Mouse (Mus musculus): Measurements from ENCODE around the gene Zdhhc9. TPM values are rescaled to one million over a fixed set of nuclear protein-coding genes. Genes with fewer than 3 reads are reported as not detected.

Gene Zdhhc9
- polyA plus RNA-seq, 1 experiment, result 16.6 TPM

DNA sequence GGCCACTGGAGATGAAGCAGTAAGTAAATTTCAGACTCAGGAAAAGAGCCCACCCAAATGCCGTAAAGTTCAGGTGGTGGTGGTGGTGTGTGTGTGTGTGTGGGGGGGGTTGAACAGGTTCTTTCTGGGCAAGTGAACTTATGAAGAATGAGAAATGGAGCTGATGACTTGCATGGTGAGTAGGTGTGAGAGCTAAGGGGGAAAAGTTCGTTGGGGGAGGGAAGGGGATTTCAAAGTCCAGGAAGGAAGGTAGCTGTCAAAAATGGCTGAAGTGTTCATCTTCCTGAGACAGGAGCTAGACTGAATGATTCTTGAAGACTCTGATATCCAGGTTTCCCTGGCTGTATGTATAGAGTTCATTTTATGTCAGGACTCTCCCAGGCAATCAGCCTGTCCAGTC, 61.5 kb downstream of the Zdhhc9 start:
- Histone ChIP-seq H3K79me2 (ENCODE audit: control insufficient read depth, insufficient read depth) (no peaks in the 10 kb centered on the region), H3K36me3 (ENCODE audit: control insufficient read depth, insufficient read depth) (no peaks in the 10 kb centered on the region), H3K27me3 (ENCODE audit: control insufficient read depth, insufficient read depth, insufficient read length) (no peaks in the 10 kb centered on the region), H3ac (ENCODE audit: control insufficient read depth, insufficient read length) (no peak overlapping the region), H3K4me3 (no peak overlapping the region), H3K4me2 (ENCODE audit: low read depth) (no peak overlapping the region)
- no peak for TF ChIP-seq E2F4 (IDR thresholded peaks at IDR 0.05; ENCODE audit: insufficient read depth)
- no peak for TF ChIP-seq MAX (IDR thresholded peaks at IDR 0.05; ENCODE audit: low read depth)
- TF ChIP-seq TCF12 (IDR thresholded peaks at IDR 0.05; ENCODE audit: insufficient read depth, poor library complexity, severe bottlenecking), result no peak
- TF ChIP-seq MYOD1 (IDR thresholded peaks at IDR 0.05; ENCODE audit: control insufficient read depth in 1 of 3, insufficient read length in 2 of 3, low read depth in 2 of 3), result no peak
- no peak for TF ChIP-seq MYOG (IDR thresholded peaks at IDR 0.05; ENCODE audit: control insufficient read depth in 1 of 3, insufficient read depth in 1 of 3, insufficient read length in 2 of 3, low read depth in 2 of 3)
- TF ChIP-seq TCF3 (IDR thresholded peaks at IDR 0.05; ENCODE audit: insufficient read length, low read depth), result no peak
- no peak for TF ChIP-seq SRF (IDR thresholded peaks at IDR 0.05; ENCODE audit: control insufficient read depth, insufficient read length, low read depth)
- TF ChIP-seq POLR2A (IDR thresholded peaks at IDR 0.05; ENCODE audit: insufficient read length, low read depth), result no peak
- TF ChIP-seq POLR2AphosphoS2 (IDR thresholded peaks at IDR 0.05; ENCODE audit: insufficient read length, low read depth), result no peak
- no peak for TF ChIP-seq CEBPB (IDR thresholded peaks at IDR 0.05; ENCODE audit: insufficient read depth, poor library complexity, severe bottlenecking)
- TF ChIP-seq USF1 (IDR thresholded peaks at IDR 0.05; ENCODE audit: low read depth), result no peak
- no peak for TF ChIP-seq REST (IDR thresholded peaks at IDR 0.05; ENCODE audit: insufficient read depth, insufficient read length)

DNA sequence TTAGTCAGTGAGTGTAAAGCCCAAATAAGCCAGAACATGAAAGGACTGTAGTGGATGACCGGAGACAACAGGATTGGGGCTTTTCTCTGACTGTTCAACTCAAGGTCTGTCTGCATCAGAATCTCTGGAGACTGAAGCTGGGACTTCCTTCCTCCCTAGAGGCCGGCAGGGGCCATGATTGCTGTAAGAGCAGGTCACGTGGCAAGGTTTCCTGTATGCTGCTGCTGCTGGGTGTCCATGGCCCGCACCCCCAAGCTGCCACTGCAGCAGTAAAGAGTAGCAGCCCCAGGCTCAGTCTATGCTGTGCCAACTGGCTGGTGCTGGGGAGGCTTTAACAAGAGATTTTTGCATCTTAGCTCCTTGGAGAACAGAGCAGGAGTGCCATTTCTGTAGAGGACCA, 62.4 kb downstream of the Zdhhc9 start, which contains the start of gene Sash3:
TSS of gene Sash3 (plus strand) at position 175 of the 400 bp plus-strand sequence.
- no peak within 1 kb of the TSS for H3K4me3 ChIP-seq
- H3K27me3 ChIP-seq (ENCODE audit: control insufficient read depth, insufficient read depth, insufficient read length), result no peaks in the 10 kb centered on the region
- TF ChIP-seq E2F4 (IDR thresholded peaks at IDR 0.05; ENCODE audit: insufficient read depth) (no peak), TCF3 (IDR thresholded peaks at IDR 0.05; ENCODE audit: insufficient read length, low read depth) (no peak), SRF (IDR thresholded peaks at IDR 0.05; ENCODE audit: control insufficient read depth, insufficient read length, low read depth) (no peak), MAX (IDR thresholded peaks at IDR 0.05; ENCODE audit: low read depth) (no peak), USF1 (IDR thresholded peaks at IDR 0.05; ENCODE audit: low read depth) (no peak), REST (IDR thresholded peaks at IDR 0.05; ENCODE audit: insufficient read depth, insufficient read length) (no peak), TCF12 (IDR thresholded peaks at IDR 0.05; ENCODE audit: insufficient read depth, poor library complexity, severe bottlenecking) (no peak), CEBPB (IDR thresholded peaks at IDR 0.05; ENCODE audit: insufficient read depth, poor library complexity, severe bottlenecking) (no peak), MYOG (IDR thresholded peaks at IDR 0.05; ENCODE audit: control insufficient read depth in 1 of 3, insufficient read depth in 1 of 3, insufficient read length in 2 of 3, low read depth in 2 of 3) (no peak)
- no peak within 1 kb of the TSS for H3K4me2 ChIP-seq (ENCODE audit: low read depth)
- H3K36me3 ChIP-seq (ENCODE audit: control insufficient read depth, insufficient read depth), result no peaks in the 10 kb centered on the region
- H3ac ChIP-seq (ENCODE audit: control insufficient read depth, insufficient read length), result no peak within 1 kb of the TSS
- no peaks in the 10 kb centered on the region for H3K79me2 ChIP-seq (ENCODE audit: control insufficient read depth, insufficient read depth)

DNA sequence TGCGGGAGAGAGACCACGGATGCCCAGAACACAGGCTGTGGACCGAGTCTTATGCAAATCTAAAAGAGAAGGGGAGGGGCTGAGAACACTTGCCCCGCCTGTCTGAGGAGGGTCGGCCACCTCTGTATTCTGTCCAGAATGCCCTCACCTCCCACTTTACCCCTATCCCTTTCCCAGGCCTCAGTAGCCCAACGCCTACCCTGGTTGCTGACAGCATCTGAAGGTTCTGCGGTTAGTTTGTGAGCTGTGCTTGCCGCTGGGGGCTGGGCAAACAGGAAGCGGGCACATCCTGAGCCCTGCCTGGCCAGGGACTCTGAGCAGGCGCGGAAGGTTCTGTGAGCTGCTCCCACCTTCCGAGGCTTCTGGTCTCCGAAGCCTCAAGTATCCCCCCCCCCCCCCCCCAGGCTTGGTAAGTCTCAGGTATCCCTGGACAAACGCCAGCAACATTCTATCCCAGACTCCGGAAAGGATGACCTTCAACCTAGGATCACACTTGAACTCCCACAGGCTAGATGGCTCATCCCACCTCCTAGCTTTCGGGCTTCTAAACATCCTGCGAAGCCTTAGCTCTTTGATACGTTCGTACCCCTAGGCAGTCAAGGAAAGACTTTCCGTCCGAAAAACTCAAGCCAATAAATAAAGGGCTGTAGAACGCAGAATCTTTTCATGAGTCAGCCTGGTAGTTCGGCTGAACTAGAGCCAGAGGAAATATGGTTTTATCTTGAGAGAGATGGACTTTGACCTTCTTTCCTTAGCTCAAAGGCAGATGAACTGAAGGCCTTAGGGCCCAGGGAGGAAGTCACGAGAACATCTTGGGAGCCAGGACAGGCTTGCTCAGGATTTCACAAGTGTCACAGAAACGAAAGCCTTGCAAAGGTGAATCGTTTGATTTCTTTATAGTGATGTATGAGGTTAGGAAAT, 65.0 kb downstream of the Zdhhc9 start:
- H3ac ChIP-seq (ENCODE audit: control insufficient read depth, insufficient read length), result no peak overlapping the region
- TF ChIP-seq MYOD1 (IDR thresholded peaks at IDR 0.05; ENCODE audit: control insufficient read depth in 1 of 3, insufficient read length in 2 of 3, low read depth in 2 of 3) (no peak), POLR2A (IDR thresholded peaks at IDR 0.05; ENCODE audit: insufficient read length, low read depth) (no peak), E2F4 (IDR thresholded peaks at IDR 0.05; ENCODE audit: insufficient read depth) (no peak), SRF (IDR thresholded peaks at IDR 0.05; ENCODE audit: control insufficient read depth, insufficient read length, low read depth) (no peak), REST (IDR thresholded peaks at IDR 0.05; ENCODE audit: insufficient read depth, insufficient read length) (no peak)
- H3K27me3 ChIP-seq (ENCODE audit: control insufficient read depth, insufficient read depth, insufficient read length), result no peaks in the 10 kb centered on the region
- no peak overlapping the region for H3K4me3 ChIP-seq
- H3K36me3 ChIP-seq (ENCODE audit: control insufficient read depth, insufficient read depth), result no peaks in the 10 kb centered on the region
- H3K4me2 ChIP-seq (ENCODE audit: low read depth), result peak overlapping the region; percentile 48
- no peaks in the 10 kb centered on the region for H3K79me2 ChIP-seq (ENCODE audit: control insufficient read depth, insufficient read depth)

DNA sequence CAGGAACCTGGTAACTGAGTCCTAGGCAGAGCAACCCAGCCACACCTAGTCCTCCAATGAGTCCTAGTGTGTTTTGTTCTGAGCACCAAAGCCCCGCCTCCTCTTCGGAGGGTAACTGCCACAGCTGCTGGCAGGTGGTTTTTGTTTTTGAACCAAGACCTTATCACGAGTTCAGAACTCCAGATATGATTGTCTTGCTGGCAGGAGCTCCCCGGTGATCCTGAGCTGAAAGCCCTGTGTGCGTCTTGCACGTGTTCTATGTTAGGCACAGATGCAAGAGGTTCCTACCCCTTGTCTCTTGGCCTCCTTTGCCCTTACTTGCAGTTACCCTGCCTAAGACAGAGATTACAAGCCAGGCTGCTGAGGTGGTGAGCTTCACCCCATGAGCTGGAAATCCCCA, 67.2 kb downstream of the Zdhhc9 start:
- Histone ChIP-seq H3ac (ENCODE audit: control insufficient read depth, insufficient read length) (no peak overlapping the region), H3K4me2 (ENCODE audit: low read depth) (no peak overlapping the region), H3K36me3 (ENCODE audit: control insufficient read depth, insufficient read depth) (no peaks in the 10 kb centered on the region), H3K79me2 (ENCODE audit: control insufficient read depth, insufficient read depth) (no peaks in the 10 kb centered on the region), H3K27me3 (ENCODE audit: control insufficient read depth, insufficient read depth, insufficient read length) (no peaks in the 10 kb centered on the region), H3K4me3 (no peak overlapping the region)
- TF ChIP-seq TCF12 (IDR thresholded peaks at IDR 0.05; ENCODE audit: insufficient read depth, poor library complexity, severe bottlenecking) (no peak), MYOD1 (IDR thresholded peaks at IDR 0.05; ENCODE audit: control insufficient read depth in 1 of 3, insufficient read length in 2 of 3, low read depth in 2 of 3) (no peak), TCF3 (IDR thresholded peaks at IDR 0.05; ENCODE audit: insufficient read length, low read depth) (no peak), POLR2AphosphoS2 (IDR thresholded peaks at IDR 0.05; ENCODE audit: insufficient read length, low read depth) (no peak), MYOG (IDR thresholded peaks at IDR 0.05; ENCODE audit: control insufficient read depth in 1 of 3, insufficient read depth in 1 of 3, insufficient read length in 2 of 3, low read depth in 2 of 3) (no peak), MAX (IDR thresholded peaks at IDR 0.05; ENCODE audit: low read depth) (no peak), REST (IDR thresholded peaks at IDR 0.05; ENCODE audit: insufficient read depth, insufficient read length) (no peak), SRF (IDR thresholded peaks at IDR 0.05; ENCODE audit: control insufficient read depth, insufficient read length, low read depth) (no peak), POLR2A (IDR thresholded peaks at IDR 0.05; ENCODE audit: insufficient read length, low read depth) (no peak), CEBPB (IDR thresholded peaks at IDR 0.05; ENCODE audit: insufficient read depth, poor library complexity, severe bottlenecking) (no peak), E2F4 (IDR thresholded peaks at IDR 0.05; ENCODE audit: insufficient read depth) (no peak), USF1 (IDR thresholded peaks at IDR 0.05; ENCODE audit: low read depth) (no peak)
